Mouse (Mus musculus) heart, embryonic 15.5 days (tissue): ENCODE measurements at regions not wholly inside any gene's neighbourhood (a gene's known extent, or its start where the extent isn't known, plus 50 kb on each side); places are given as distances from the start of the nearest gene placed in this dataset.
A peak's percentile ranks its signal among the peaks of the same experiment; 100 is the strongest.

Experiments used
- ATAC-seq: fragments of 200-750 bp; cut with Nextera tagmentation; replicated peaks from 2 replicates; pipeline ENCODE4 v1.8.0; 2017; ENCODE audit warnings: low read depth, moderate TSS enrichment; ENCODE audit not compliant: insufficient number of reproducible peaks, insufficient read depth, low FRiP score
- H3K27ac ChIP-seq: fragments of 300-500 bp; sonication (generic); 2 replicates; pipeline ENCODE4 v1.5.1; 2015; ENCODE audit warnings: mild to moderate bottlenecking, inconsistent platforms
- H3K27me3 ChIP-seq: fragments of 300-500 bp; sonication (generic); 2 replicates; pipeline ENCODE4 v1.6.1; 2015; ENCODE audit warnings: inconsistent platforms
- H3K36me3 ChIP-seq: fragments of 300-500 bp; sonication (generic); 2 replicates; pipeline ENCODE4 v1.6.1; 2015; ENCODE audit warnings: mild to moderate bottlenecking, inconsistent platforms
- H3K4me1 ChIP-seq: fragments of 300-500 bp; sonication (generic); replicated peaks from 2 replicates; pipeline ENCODE4 v1.6.1; 2015; ENCODE audit warnings: inconsistent platforms
- H3K4me2 ChIP-seq: fragments of 300-500 bp; sonication (generic); 2 replicates; pipeline ENCODE4 v1.6.1; 2015; ENCODE audit warnings: inconsistent platforms, mild to moderate bottlenecking, moderate library complexity
- H3K4me3 ChIP-seq: fragments of 300-500 bp; sonication (generic); 2 replicates; pipeline ENCODE4 v1.5.1; 2015; ENCODE audit warnings: mild to moderate bottlenecking, inconsistent platforms
- H3K9ac ChIP-seq: fragments of 300-500 bp; sonication (generic); 2 replicates; pipeline ENCODE4 v1.6.1; 2015; ENCODE audit warnings: mild to moderate bottlenecking, inconsistent platforms
- H3K9me3 ChIP-seq: fragments of 300-500 bp; sonication (generic); replicated peaks from 2 replicates; pipeline ENCODE4 v1.6.1; 2016; ENCODE audit warnings: inconsistent platforms
- WGBS: fragments of 180-500 bp; shearing (Covaris S2); methylation state at CpG from one replicate; pipeline ENCODE4 v1.1.7; 2015; ENCODE audit warnings: mixed read lengths; 5-methylcytosine and 5-hydroxymethylcytosine counted together

DNA sequence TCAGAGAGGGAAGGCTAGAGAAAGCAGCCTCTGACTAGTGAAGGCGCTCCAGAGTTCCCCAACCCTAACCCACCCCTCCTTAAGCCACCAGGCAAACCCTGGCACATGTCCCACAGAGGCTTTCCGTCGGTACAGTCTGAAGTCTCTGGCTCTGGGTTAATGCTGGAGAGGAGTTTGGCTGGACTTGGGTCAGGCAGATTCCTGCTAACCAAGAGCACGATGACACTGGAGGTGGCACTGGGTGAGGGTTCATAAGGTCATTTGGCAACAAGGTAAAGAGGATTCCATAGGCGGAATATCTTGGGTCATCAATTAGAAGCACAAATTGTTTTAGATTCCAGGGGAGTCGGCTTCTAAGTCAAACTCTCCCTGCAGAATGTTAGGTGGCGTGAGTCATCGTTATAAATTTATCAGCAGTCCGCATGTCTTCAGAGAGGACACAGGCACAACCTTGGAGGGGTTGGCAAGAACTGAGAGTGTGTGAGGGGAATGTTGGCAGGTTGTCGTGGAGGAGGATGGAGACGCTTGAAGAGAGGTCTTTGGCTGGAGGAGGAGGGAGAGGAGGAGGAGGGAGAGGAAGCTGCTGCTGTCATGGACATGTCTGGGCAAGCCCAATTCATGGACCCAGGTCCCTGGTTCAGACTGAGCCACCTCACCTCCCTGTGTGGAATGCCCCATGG lies 138.4 kb downstream of the Utp6 start:
- no peaks in the 10 kb centered on the region for H3K9me3 ChIP-seq
- no peaks in the 10 kb centered on the region for H3K36me3 ChIP-seq
- WGBS: 42% methylated on average over 11 of the region's 11 CpGs
- no peaks in the 10 kb centered on the region for H3K27me3 ChIP-seq
- H3K9ac ChIP-seq: no peak overlapping the region
- no peak overlapping the region for H3K4me2 ChIP-seq
- no peak for ATAC-seq
- H3K4me3 ChIP-seq: no peak overlapping the region
- peaks cover 13% of the 10 kb centered on the region for H3K4me1 ChIP-seq
- no peak overlapping the region for H3K27ac ChIP-seq

DNA sequence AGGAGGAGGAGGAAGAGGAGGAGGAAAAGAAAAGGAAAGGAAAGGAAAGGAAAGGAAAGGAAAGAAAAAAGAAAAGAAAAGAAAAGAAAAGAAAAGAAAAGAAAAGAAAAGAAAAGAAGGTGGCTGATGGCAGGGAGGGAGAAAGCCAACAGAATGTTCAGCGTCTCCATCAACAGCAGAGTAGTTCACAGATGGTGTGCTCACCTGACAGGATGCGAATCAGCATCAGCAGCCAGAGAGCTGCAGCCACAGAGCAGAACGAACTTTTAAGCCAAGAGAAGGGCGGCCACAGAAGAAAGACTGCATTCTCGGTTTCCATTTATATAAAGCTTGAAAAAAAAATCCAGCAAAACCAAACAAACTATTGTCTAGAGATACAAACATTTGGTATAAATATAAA lies 140.2 kb downstream of the Utp6 start:
- WGBS: 81% methylated on average over 5 of the region's 5 CpGs
- peaks cover 13% of the 10 kb centered on the region for H3K4me1 ChIP-seq
- no peak overlapping the region for H3K27ac ChIP-seq
- H3K4me2 ChIP-seq: no peak overlapping the region
- H3K27me3 ChIP-seq: no peaks in the 10 kb centered on the region
- H3K36me3 ChIP-seq: no peaks in the 10 kb centered on the region
- H3K4me3 ChIP-seq: no peak overlapping the region
- no peaks in the 10 kb centered on the region; the same call in 1 of the 2 replicates for H3K9me3 ChIP-seq
- ATAC-seq: no peak
- no peak overlapping the region for H3K9ac ChIP-seq

DNA sequence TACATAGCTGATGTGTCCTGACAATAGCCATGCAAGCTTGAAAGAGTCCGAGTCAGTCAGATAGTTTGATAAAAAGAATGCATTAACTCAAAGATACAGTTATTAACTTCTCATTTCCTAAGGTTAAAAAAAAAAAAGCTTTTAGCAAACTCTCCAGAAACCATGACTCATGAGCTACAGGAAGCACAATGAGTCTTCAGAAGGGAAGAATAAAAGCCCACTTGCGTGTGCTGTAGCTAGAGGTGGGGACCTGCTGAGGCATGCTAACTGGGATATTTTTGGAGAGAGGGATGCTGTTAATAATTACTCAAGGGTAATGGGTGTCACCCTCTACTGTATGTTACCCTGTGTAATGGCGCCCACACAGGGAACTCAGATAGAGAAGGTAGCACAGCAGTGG lies 147.0 kb downstream of the Utp6 start:
- Histone ChIP-seq H3K9me3 (peaks cover 6% of the 10 kb centered on the region; the same call in 1 of the 2 replicates), H3K4me3 (no peak overlapping the region), H3K9ac (no peak overlapping the region), H3K4me2 (no peak overlapping the region), H3K4me1 (no peaks in the 10 kb centered on the region), H3K36me3 (no peaks in the 10 kb centered on the region), H3K27ac (no peak overlapping the region), H3K27me3 (no peaks in the 10 kb centered on the region)
- 84% methylated on average over 3 of the region's 3 CpGs for WGBS
- no peak for ATAC-seq

DNA sequence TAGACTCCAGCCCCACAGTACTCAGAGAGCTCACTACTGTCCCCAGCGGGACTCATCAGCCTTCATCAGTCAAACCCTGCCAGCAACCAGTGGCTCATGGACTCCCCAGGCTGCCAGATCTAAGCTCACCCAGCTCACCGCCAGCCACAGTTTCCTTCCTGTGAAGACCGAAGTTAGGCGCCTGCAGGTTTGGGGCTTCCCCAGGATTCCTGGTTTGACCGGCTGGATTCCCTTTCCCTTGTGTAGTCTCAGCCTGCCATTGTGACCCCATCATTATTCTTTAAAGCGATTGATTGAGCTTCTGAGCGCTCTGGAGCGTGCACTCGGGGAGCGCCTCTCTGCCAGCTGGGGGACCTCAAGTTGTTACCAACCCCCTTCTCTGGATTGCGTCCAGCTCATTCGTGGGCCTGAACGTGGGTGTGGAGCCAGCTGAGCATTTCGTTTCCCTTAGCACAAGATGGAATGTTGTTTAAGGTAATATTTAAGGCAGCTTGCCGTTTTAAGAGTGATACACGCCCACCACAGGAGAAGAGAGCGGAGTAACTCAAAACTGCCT lies 155.2 kb downstream of the Utp6 start:
- WGBS: 30% methylated on average over 17 of the region's 17 CpGs
- Histone ChIP-seq H3K36me3 (no peaks in the 10 kb centered on the region), H3K4me2 (peak overlapping the region; percentile 27), H3K9ac (no peak overlapping the region), H3K4me1 (peaks cover 18% of the 10 kb centered on the region), H3K4me3 (no peak overlapping the region), H3K27ac (peak overlapping the region; percentile 54), H3K27me3 (no peaks in the 10 kb centered on the region), H3K9me3 (0 out of 2 replicates have a peak, but pooled peaks cover 5% of the 10 kb centered on the region)
- 0 out of 2 replicates have a peak, but pooled peaks have one; percentile 7 for ATAC-seq

DNA sequence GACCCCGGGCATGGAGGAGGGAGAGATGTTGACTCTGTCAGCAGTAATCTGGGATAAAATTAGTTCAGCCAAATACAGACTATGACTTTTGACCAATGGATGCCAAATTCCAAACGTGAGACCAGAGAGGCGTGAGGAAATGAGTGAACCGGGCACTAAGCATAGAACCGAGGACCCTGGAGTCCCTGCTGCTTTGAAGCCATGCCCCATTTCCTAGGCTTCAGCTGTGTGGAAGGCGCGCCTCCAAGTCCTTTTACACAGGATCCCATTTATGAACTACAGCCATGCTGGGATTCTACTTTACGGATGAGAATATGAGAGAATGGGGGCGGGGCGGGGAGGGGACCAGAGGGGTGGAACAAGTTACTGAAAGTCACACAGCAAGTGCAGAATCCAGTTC lies 155.8 kb downstream of the Utp6 start:
- H3K27me3 ChIP-seq: no peaks in the 10 kb centered on the region
- peak overlapping the region; percentile 54 for H3K27ac ChIP-seq
- H3K4me3 ChIP-seq: no peak overlapping the region
- 55% methylated on average over 10 of the region's 10 CpGs for WGBS
- 0 out of 2 replicates have a peak, but pooled peaks have one; percentile 5 for ATAC-seq
- H3K36me3 ChIP-seq: no peaks in the 10 kb centered on the region
- H3K4me2 ChIP-seq: no peak overlapping the region; the same call in 1 of the 2 replicates
- 0 out of 2 replicates have a peak, but pooled peaks cover 5% of the 10 kb centered on the region for H3K9me3 ChIP-seq
- no peak overlapping the region for H3K9ac ChIP-seq
- H3K4me1 ChIP-seq: peaks cover 18% of the 10 kb centered on the region

DNA sequence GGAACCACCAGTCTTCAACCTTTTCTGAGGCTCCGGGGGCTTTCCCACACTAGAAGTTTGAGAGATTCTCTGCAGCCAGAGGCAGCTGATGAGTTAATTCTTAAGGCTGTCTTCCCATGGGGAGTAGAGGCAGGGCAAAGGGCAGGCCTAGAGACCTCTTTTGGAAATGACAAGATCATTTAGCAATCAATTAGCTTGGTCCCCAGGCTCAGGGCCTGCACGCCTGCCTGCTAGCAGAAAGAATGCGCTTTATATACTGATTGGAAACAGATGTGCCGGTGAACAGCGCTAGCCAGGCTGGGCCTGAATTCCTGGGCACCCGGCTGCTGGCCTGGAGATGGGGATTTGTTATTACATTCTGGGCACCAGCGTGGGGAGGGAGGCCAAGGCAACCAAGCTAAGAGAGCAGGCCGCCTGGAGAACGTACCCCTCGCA lies 156.2 kb downstream of the Utp6 start:
- 33% methylated on average over 10 of the region's 10 CpGs for WGBS
- 0 out of 2 replicates have a peak, but pooled peaks have one; percentile 19 for ATAC-seq
- Histone ChIP-seq H3K27ac (peak overlapping the region; percentile 54), H3K36me3 (no peaks in the 10 kb centered on the region), H3K4me2 (no peak overlapping the region), H3K9me3 (0 out of 2 replicates have a peak, but pooled peaks cover 5% of the 10 kb centered on the region), H3K9ac (no peak overlapping the region), H3K27me3 (no peaks in the 10 kb centered on the region), H3K4me3 (no peak overlapping the region), H3K4me1 (peaks cover 18% of the 10 kb centered on the region)

DNA sequence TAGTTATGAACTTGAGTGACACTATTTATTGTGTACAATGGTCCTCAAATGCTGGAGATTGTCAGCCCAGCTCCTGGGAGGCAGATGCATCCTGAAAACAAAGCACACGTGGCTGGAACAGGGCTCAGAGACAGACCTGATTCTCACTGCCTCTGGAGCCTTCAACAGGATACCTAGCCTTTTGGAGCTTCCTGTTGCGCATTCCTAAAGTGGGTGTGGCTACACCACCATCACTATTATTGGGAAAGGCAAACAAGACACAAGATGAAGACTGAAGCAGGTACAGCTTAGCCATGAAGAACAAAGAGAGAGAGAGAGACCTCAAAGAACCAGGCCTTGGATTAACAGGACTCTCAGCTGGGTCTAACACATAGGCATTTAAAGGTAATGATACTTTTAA lies 158.2 kb downstream of the Utp6 start:
- no peak overlapping the region for H3K27ac ChIP-seq
- H3K4me2 ChIP-seq: no peak overlapping the region
- H3K4me3 ChIP-seq: no peak overlapping the region
- ATAC-seq: no peak
- H3K9ac ChIP-seq: no peak overlapping the region
- H3K9me3 ChIP-seq: 0 out of 2 replicates have a peak, but pooled peaks cover 5% of the 10 kb centered on the region
- H3K36me3 ChIP-seq: no peaks in the 10 kb centered on the region
- H3K27me3 ChIP-seq: no peaks in the 10 kb centered on the region
- H3K4me1 ChIP-seq: peaks cover 18% of the 10 kb centered on the region
- 70% methylated on average over 2 of the region's 2 CpGs for WGBS

DNA sequence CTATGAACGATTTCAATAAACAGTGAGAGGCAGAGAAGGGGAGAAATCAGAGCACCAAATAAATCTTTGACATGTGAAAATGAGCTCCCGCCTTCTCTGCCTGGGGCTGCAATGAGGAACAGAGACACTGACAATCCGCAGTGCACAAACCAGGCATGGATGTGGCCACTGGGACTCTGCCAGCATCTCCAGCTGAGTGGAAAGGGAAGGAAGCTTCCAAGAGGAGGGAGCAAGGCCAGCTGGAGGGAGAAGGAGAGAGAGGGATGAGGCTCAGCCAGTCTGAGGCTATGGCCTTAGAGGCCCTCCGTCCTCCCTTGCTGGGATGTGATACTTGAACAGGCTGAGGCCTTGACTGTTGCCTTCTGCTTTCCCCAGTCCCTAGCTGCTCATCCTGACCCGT lies 159.2 kb downstream of the Utp6 start:
- ATAC-seq: no peak; the same call in 1 of the 2 replicates
- Histone ChIP-seq H3K9me3 (0 out of 2 replicates have a peak, but pooled peaks cover 5% of the 10 kb centered on the region), H3K36me3 (no peaks in the 10 kb centered on the region), H3K4me2 (no peak overlapping the region), H3K27ac (peak overlapping the region; percentile 42; the same call in 1 of the 2 replicates), H3K27me3 (no peaks in the 10 kb centered on the region), H3K4me1 (peaks cover 18% of the 10 kb centered on the region), H3K4me3 (no peak overlapping the region), H3K9ac (no peak overlapping the region)
- 62% methylated on average over 5 of the region's 5 CpGs for WGBS

DNA sequence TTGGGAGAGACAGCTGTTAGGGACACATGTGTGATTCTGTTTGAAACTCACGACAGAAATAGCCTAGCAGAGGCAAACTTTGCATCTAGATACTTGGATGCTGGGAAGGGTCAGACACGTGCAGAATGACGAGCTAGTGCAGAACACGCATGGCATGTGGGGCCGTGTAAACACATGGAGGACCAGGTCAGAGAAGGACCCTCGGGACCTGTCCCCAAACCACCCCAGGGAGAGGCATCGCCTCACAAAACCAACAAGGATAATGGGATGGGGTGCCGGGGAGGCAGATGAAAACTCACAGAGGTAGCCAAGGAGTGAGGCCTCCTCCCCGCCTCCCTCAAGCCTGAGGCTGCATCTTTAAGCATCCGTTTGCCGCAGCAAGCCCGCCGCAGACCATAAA lies 159.6 kb downstream of the Utp6 start:
- Histone ChIP-seq H3K27ac (no peak overlapping the region), H3K4me1 (peaks cover 18% of the 10 kb centered on the region)
- WGBS: 78% methylated on average over 13 of the region's 13 CpGs

DNA sequence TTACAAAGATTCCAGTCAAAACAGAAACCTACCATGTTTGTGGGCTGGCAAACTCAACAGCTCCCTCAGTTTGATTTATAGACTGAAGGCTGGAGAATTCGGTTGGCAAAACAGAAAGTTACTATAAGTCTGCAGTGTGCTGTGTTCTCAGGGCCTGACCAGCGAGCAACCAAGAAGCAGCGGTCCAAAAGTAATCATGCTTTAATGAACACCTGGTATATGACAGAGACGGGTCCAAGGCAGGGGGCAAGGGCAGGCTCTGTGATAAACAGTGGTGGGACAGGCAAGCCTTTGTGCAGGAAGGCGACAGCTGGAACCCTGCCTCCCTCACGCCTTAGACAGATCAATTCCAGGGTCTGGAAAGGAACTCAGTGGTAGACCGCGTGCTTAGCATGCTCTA lies 161.9 kb downstream of the Utp6 start:
- Histone ChIP-seq H3K4me1 (no peaks in the 10 kb centered on the region; the same call in 1 of the 2 replicates), H3K36me3 (no peaks in the 10 kb centered on the region), H3K27ac (no peak overlapping the region), H3K4me2 (no peak overlapping the region), H3K9me3 (0 out of 2 replicates have a peak, but pooled peaks cover 5% of the 10 kb centered on the region), H3K27me3 (no peaks in the 10 kb centered on the region), H3K9ac (no peak overlapping the region), H3K4me3 (no peak overlapping the region)
- no peak for ATAC-seq
- 67% methylated on average over 8 of the region's 8 CpGs for WGBS

More for the DNA sequence above, 159.6 kb downstream of the Utp6 start:
- Histone ChIP-seq H3K9ac (no peak overlapping the region), H3K36me3 (no peaks in the 10 kb centered on the region), H3K4me2 (no peak overlapping the region), H3K9me3 (0 out of 2 replicates have a peak, but pooled peaks cover 5% of the 10 kb centered on the region), H3K27me3 (no peaks in the 10 kb centered on the region), H3K4me3 (no peak overlapping the region)
- ATAC-seq: no peak

DNA sequence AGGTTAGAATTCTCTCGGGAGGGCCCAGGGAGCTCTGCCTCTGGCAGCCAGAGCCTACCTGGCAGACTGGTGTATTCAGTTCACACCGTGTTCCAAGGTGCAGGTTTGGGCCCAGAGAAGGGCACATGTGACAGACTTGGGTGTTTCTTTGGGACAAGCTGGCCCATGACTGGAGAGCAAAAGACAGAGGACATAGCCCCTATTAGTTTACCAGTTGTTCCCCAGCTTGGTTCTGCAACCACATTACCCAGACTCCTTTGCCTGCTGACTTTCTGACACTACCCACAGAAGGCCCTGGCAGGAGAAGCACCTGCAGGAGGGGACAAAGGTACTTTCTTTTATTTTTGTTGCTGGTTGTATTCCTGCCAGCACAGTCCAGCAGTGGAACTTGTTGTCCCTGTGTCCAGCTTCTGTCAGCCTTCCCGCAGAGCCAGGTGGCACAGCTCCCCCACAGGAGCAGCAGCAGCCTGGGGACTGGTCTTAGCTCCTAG lies 173.9 kb downstream of the Utp6 start:
- 0 out of 2 replicates have a peak, but pooled peaks cover 4% of the 10 kb centered on the region for H3K27me3 ChIP-seq
- no peak overlapping the region for H3K9ac ChIP-seq
- H3K4me2 ChIP-seq: no peak overlapping the region
- no peaks in the 10 kb centered on the region for H3K9me3 ChIP-seq
- peaks cover 40% of the 10 kb centered on the region for H3K4me1 ChIP-seq
- H3K4me3 ChIP-seq: no peak overlapping the region
- WGBS: 83% methylated on average over 3 of the region's 3 CpGs
- ATAC-seq: no peak
- H3K27ac ChIP-seq: no peak overlapping the region
- H3K36me3 ChIP-seq: no peaks in the 10 kb centered on the region
